Mouse (Mus musculus): ENCODE data around the gene Agpat3.

DNA sequence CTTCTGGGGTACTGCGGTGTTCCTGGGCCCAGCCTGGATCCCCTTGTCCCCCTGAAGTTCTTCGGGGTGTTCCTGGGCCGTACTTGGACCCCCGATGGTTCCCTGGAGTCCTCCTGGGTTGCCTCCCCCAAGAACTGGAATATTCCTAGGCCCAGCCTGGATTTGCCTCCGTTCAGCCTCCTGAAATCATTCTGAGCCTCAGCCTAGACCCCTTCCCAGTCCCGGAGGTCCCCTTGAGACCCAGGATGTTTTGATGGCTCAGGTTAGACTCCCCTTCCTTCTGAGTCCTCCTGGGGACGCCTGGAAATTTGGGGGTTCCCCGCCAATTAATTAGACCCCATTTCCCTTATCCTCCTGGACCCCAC, 359 bp upstream of the Agpat3 start:
- no peak for TF ChIP-seq CTCF (IDR thresholded peaks at IDR 0.05; ENCODE audit: low read depth)
- no peak for TF ChIP-seq EP300 (IDR thresholded peaks at IDR 0.05; ENCODE audit: low read depth)
